Mouse (Mus musculus): ENCODE results near the gene Casp3.

Casp3 gene

DNA sequence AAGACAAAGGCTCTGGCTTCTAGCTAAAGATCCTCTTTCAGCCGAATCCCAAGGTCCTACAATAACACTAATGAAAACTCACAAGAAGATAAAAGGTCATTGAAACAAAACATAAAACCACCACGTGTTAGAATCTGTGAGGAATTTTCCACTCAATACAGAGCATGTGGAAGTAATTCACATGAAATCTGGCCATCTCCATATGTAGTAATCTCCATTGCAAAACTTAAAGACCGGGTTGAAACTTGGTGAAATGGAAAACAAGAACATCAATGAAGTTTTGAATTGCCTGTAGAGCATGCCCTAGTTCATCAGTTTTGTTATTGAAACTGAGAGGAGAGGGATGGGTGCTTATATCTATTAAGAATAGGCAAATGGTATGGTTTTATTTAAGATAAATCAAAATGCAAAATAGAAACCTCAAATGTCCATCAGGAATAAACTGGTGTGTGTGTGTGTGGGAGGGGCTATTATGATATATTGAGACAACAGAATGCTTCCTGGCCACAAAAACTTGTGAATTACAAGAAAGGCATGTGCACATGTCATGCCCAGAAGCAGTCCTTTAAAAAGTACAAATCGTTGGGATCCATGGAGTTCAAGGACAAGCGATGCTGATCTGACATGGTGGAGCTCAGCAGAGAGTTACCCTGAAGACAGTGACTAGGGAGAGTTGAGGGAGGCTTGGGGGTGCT is 63.7 kb downstream of the Casp3 start:
- no peak for DNase-seq (ENCODE audit: low spot score)

DNA sequence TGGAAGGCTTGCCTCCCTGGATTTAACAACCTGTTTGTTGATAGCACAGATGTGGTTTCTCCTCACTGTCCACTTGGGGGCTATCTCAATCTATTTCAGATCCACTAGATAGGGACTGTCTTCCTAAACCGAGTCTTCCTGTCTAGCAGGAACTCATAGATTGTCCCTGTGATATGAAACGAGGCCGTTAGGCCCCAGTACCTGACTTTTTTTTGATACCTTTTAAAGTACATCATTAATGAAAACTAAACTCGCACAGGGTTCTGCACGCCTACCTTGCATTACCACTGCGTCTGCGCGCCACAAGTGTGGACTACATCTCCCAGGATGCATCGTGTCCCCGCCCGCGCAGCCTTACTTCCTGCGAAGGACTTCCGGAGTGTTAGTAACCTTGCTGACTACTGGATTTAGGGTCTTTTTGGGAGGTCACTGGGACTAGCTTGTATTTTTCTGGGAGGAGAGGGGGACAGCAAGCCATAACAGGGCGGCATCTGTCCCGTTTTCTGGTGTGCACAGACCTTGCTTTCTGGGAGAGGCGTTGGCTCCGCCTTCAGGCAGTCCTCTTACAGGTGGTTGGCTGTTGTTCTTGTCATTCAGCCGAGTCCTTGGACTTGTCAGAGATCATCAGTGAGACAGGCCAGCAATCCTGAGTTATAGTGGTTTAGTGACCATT is 69.7 kb downstream of the Casp3 start:
- peak; percentile 95 for DNase-seq (ENCODE audit: low spot score)

Measured in layer of hippocampus, adult 11-12 months (tissue).